Mouse (Mus musculus) telencephalon, adult 2 months (tissue): ENCODE data around the gene Wdfy3.
A peak's percentile ranks its signal among the peaks of the same experiment; 100 is the strongest.
"Not testable (repeated sequence)": the region's sequence is repeated elsewhere in the genome, so short reads cannot be mapped to it uniquely, and the experiment has no call there.

Source experiments
- DNase-seq: peaks from one replicate; pipeline ENCODE4 v3.0.0-alpha.2; 2011; ENCODE audit warnings: low read depth, low spot score

Wdfy3 gene

GRCm38 (mm10) chr5:102003371-102003770 is 66.3 kb downstream of the Wdfy3 start:
- no peak for DNase-seq

GRCm38 (mm10) chr5:102001026-102001425 is 68.7 kb downstream of the Wdfy3 start:
- no peak for DNase-seq

GRCm38 (mm10) chr5:101998971-101999370 is 70.8 kb downstream of the Wdfy3 start:
- no peak for DNase-seq

GRCm38 (mm10) chr5:101996036-101996735 is 73.5 kb downstream of the Wdfy3 start:
- no peak for DNase-seq

GRCm38 (mm10) chr5:101995451-101995995 is 74.2 kb downstream of the Wdfy3 start:
- DNase-seq, result no peak

- DNase-seq, result no peak
Observed at GRCm38 (mm10) chr5:101993996-101994395, 75.7 kb downstream of the Wdfy3 start.

- no peak for DNase-seq
Observed at GRCm38 (mm10) chr5:101992969-101993670, 76.6 kb downstream of the Wdfy3 start.

- DNase-seq, result no peak
Observed at GRCm38 (mm10) chr5:101990298-101990845, 79.3 kb downstream of the Wdfy3 start.

- DNase-seq, result no peak
Observed at GRCm38 (mm10) chr5:101988476-101988875, 81.2 kb downstream of the Wdfy3 start.

- no peak for DNase-seq
Observed at GRCm38 (mm10) chr5:101986694-101987093, 83.0 kb downstream of the Wdfy3 start.

- no peak for DNase-seq
Observed at GRCm38 (mm10) chr5:101982239-101982638, 87.5 kb downstream of the Wdfy3 start.

GRCm38 (mm10) chr5:101979594-101979993 is 90.1 kb downstream of the Wdfy3 start:
- DNase-seq, result no peak

GRCm38 (mm10) chr5:101972594-101972993 is 97.1 kb downstream of the Wdfy3 start:
- DNase-seq, result not testable (repeated sequence)

GRCm38 (mm10) chr5:101968153-101968851 is 101.4 kb downstream of the Wdfy3 start:
- no peak for DNase-seq

- no peak for DNase-seq
Observed at GRCm38 (mm10) chr5:101967832-101968152, 101.9 kb downstream of the Wdfy3 start.

- no peak for DNase-seq
Observed at GRCm38 (mm10) chr5:101962824-101963223, 106.9 kb downstream of the Wdfy3 start.

- peak; percentile 38 for DNase-seq
Observed at GRCm38 (mm10) chr5:101959369-101959768, 110.4 kb downstream of the Wdfy3 start.

GRCm38 (mm10) chr5:101958941-101959340 is 110.8 kb downstream of the Wdfy3 start:
- no peak for DNase-seq

- no peak for DNase-seq
Observed at GRCm38 (mm10) chr5:101957419-101957818, 112.3 kb downstream of the Wdfy3 start.

- DNase-seq, result no peak
Observed at GRCm38 (mm10) chr5:101954393-101955340, 115.1 kb downstream of the Wdfy3 start.

- DNase-seq, result no peak
Observed at GRCm38 (mm10) chr5:101951918-101952317, 117.8 kb downstream of the Wdfy3 start.
